Mouse (Mus musculus): ENCODE results near the gene Armc2.

The Armc2 gene

GRCm38 (mm10) chr10:42021536-42021935 lies 3.3 kb upstream of the Armc2 start:
- no peak for DNase-seq (ENCODE audit: low spot score in 2 of 2)

DNA sequence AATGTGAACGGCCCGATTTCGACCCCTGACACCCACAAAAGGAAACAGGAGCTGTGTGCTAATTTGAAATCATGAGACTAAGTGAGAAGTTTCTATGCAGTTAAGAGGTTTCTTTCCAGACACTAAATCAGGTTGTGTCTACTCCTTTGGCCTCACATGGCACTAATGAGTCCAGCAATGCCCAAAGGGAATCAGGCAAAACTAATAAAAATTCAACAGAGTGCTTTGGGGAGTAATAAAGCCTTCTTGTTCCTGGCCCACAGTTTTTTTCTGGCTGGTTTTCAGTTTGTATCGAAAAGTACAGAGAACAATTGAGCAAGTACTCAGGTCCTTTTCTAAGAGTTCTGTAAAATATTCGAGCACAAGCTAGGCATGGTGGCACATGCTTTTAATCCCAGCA lies 4.2 kb downstream of the Armc2 start:
- DNase-seq (ENCODE audit: low spot score in 2 of 2), result no peak

- no peak for DNase-seq (ENCODE audit: low spot score in 2 of 2)
Measured at GRCm38 (mm10) chr10:42010761-42011435, 7.3 kb downstream of the Armc2 start.

- no peak for DNase-seq (ENCODE audit: low spot score in 2 of 2)
Measured at GRCm38 (mm10) chr10:42005259-42005658, 13.0 kb downstream of the Armc2 start.

DNA sequence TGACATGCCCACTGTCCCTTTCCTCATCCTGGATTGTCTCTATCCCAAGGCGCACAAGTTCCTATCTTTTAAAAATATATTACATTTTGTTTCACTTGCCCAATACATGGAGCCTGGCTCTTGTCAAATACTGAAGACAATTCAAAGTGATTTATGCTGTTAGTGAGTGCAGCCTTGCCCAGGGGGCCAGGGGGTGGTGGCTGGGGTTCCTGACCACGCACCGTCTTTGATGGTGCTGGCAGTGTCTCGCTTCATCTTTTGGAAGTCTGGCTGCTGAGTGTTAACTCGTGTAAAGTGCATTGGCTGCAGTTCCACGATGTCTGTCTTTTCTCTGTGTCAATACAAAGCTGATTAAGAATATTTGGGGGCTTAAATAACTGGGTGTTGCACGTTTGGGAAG lies 13.6 kb downstream of the Armc2 start:
- no peak for DNase-seq (ENCODE audit: low spot score in 2 of 2)

- DNase-seq (ENCODE audit: low spot score in 2 of 2), result no peak
Measured at GRCm38 (mm10) chr10:42004056-42004455, 14.2 kb downstream of the Armc2 start.

- no peak for DNase-seq (ENCODE audit: low spot score in 2 of 2)
Measured at GRCm38 (mm10) chr10:42003576-42003975, 14.7 kb downstream of the Armc2 start.

- DNase-seq (ENCODE audit: low spot score in 2 of 2), result no peak
Measured at GRCm38 (mm10) chr10:42002436-42002835, 15.8 kb downstream of the Armc2 start.

- no peak for DNase-seq (ENCODE audit: low spot score in 2 of 2)
Measured at GRCm38 (mm10) chr10:42001260-42001659, 17.0 kb downstream of the Armc2 start.

DNA sequence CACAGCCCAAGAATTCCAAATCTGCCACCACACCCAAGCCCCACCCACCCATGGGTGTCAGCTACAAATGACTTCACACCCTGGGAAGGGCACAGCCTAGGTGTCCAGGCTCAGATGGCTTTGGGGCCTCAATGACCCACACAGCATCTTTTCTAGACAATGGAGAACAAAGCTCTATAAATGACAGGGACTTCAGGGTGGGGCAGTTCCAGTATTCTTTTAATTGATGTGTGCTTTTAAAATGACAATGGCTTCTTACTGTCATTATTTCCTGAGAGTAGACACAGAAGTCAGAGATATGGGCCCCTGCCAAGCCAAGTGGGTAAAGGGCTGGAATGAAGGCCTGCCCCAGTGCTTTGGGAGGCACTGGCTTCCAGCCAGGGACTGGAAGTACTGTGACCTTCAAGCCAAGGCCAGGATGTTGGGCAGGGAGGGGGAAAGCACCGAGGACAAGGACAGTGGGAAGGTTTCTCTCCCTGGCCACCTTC lies 20.5 kb downstream of the Armc2 start:
- no peak for DNase-seq (ENCODE audit: low spot score in 2 of 2)

DNA sequence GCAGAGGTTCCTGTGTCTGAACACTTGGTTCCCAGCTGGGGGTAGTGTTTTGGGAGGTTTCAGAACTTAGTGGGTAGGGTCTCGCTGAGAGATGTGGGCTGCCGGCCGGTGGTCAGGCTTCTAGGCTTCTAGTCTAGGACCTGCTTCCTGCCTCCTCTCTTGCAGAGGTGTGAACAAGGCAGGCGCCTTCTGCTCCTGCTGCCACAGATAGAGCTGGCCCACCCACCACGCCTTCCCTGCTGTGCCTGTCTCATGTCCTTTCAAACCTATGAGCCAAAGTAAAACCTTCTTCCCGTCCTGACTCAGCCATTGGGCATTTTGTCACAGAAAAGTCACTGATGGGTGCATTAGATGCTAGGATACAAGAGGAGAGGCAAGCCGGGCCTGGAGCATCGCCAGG lies 22.1 kb downstream of the Armc2 start:
- DNase-seq (ENCODE audit: low spot score in 2 of 2), result no peak

DNA sequence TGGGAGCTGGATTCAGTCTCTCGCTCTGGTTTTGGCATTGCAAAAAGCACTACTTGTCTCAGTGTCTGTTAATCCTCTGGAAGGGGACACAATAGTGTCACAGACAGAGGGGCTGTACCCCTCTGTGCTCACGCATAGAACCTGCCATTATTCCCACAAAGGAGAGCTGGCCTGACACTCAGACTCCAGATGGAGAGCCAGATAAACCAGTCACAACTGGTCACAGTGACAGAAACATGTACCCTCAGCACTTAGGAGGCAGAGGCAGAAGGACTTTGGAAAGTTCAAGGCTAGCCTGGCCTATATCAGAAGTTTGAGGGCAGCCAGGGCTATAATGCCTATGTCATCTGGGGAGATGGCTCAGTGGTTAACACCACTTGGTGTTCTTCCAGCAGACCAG lies 23.2 kb downstream of the Armc2 start:
- no peak for DNase-seq (ENCODE audit: low spot score in 2 of 2)

DNA sequence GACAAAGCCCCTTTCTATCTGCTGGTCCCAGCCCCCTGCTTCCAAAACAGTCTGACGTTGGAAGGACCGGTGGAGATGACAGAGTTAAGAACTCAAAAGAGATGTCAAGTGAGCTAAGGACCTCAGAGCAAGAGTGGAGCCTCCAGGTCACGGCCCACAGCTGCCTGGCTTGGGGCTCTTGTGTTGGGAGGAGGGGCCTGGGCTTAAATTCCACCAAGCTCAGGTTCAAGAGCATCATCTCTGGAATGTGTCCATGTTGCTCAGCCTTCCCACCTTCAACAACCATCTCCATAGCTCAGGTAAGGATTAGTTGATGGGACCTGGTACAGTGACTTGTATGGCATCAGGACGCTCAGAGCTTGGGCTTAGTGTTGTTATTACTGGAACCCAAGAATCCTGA lies 23.7 kb downstream of the Armc2 start:
- DNase-seq (ENCODE audit: low spot score in 2 of 2), result no peak

DNA sequence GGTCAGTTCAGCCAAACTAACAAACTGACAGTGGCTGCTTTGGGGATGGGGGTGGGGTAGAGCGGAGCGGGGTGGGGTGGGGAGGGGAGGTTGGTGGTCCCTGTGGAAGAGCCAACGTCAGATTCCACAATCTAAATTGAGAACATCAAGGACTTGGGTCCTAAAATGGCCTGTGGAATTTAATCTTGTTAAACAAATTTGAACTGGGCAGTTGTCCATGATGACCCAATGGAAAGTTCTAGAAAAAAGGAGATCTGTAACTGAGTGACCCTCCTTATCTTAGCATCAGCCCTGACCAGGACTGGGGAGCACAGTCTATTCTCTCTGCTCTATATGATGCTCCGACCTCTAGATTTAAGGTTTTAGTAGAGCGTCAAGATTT lies 26.2 kb downstream of the Armc2 start:
- DNase-seq (ENCODE audit: low spot score in 2 of 2), result no peak

GRCm38 (mm10) chr10:41991364-41992058 lies 26.7 kb downstream of the Armc2 start:
- no peak for DNase-seq (ENCODE audit: low spot score in 2 of 2)

- DNase-seq (ENCODE audit: low spot score in 2 of 2), result no peak
Measured at GRCm38 (mm10) chr10:41990896-41991295, 27.3 kb downstream of the Armc2 start.

- DNase-seq (ENCODE audit: low spot score in 2 of 2), result no peak
Measured at GRCm38 (mm10) chr10:41988930-41989329, 29.3 kb downstream of the Armc2 start.

GRCm38 (mm10) chr10:41986126-41986525 lies 32.1 kb downstream of the Armc2 start:
- no peak for DNase-seq (ENCODE audit: low spot score in 2 of 2)

- DNase-seq (ENCODE audit: low spot score in 2 of 2), result no peak
Measured at GRCm38 (mm10) chr10:41984221-41984620, 34.0 kb downstream of the Armc2 start.

DNA sequence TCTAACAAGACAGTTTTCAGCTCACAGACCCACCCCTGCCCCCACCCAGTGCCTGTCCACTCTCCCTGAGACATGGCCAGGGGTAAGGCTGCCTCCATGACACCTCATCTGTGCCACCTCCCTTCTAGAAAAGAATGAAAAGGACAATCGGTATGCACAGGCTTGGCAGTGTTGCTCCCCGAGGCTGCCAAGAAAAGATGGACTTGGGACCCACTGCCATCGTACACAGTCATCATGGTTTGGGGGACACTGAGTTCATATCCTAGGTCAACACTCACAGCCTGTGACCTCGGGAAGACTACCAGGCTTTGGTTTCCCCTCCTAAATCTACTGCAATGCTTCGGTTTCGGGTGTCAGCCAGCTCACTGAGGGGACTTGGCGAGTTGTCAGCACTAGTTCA lies 35.4 kb downstream of the Armc2 start:
- DNase-seq (ENCODE audit: low spot score in 2 of 2), result no peak

- peak; percentile 12 to 52 for DNase-seq (ENCODE audit: low spot score in 2 of 2)
Measured at GRCm38 (mm10) chr10:41980772-41981383, 37.4 kb downstream of the Armc2 start.

- DNase-seq (ENCODE audit: low spot score in 2 of 2), result no peak
Measured at GRCm38 (mm10) chr10:41978403-41979234, 39.6 kb downstream of the Armc2 start.

Data from thymus, postnatal 10 days (tissue).